Mouse (Mus musculus) hindbrain, embryonic 16.5 days (tissue): Measurements from ENCODE around the gene Gm49661. TPM values are rescaled to one million over a fixed set of nuclear protein-coding genes. Genes with fewer than 3 reads are reported as not detected.
A peak's percentile ranks its signal among the peaks of the same experiment; 100 is the strongest.

Experiments
- ATAC-seq: fragments of 200-750 bp; cut with Nextera tagmentation; 2 replicates; pipeline ENCODE4 v1.8.0; 2017; ENCODE audit warnings: moderate TSS enrichment, moderate library complexity
- H3K27ac ChIP-seq: fragments of 300-500 bp; sonication (generic); 2 replicates; pipeline ENCODE4 v1.5.1; 2014; ENCODE audit warnings: low read depth, mild to moderate bottlenecking, control low read depth, low read length, moderate library complexity
- H3K27me3 ChIP-seq: fragments of 300-500 bp; sonication (generic); replicated peaks from 2 replicates; pipeline ENCODE4 v1.6.1; 2014; ENCODE audit warnings: low read length; ENCODE audit not compliant: control insufficient read depth, insufficient read depth
- H3K36me3 ChIP-seq: fragments of 300-500 bp; sonication (generic); 2 replicates; pipeline ENCODE4 v1.6.1; 2014; ENCODE audit warnings: mild to moderate bottlenecking, low read length, moderate library complexity, mixed read lengths; ENCODE audit not compliant: control insufficient read depth, insufficient read depth
- H3K4me1 ChIP-seq: fragments of 300-500 bp; sonication (generic); 2 replicates; pipeline ENCODE4 v1.6.1; 2014; ENCODE audit warnings: low read depth, low read length; ENCODE audit not compliant: control insufficient read depth, insufficient read depth
- H3K4me2 ChIP-seq: fragments of 300-500 bp; sonication (generic); 2 replicates; pipeline ENCODE4 v1.6.1; 2014; ENCODE audit warnings: mild to moderate bottlenecking, low read length, control low read depth, moderate library complexity
- H3K4me3 ChIP-seq: fragments of 300-500 bp; sonication (generic); 2 replicates; pipeline ENCODE4 v1.5.1; 2014; ENCODE audit warnings: mild to moderate bottlenecking, low read length, control low read depth, moderate library complexity
- H3K9ac ChIP-seq: fragments of 300-500 bp; sonication (generic); 2 replicates; pipeline ENCODE4 v1.6.1; 2014; ENCODE audit warnings: low read depth, mild to moderate bottlenecking, control low read depth, low read length, moderate library complexity
- H3K9me3 ChIP-seq: fragments of 300-500 bp; sonication (generic); 2 replicates; pipeline ENCODE4 v1.6.1; 2014; ENCODE audit warnings: mild to moderate bottlenecking, low read length, moderate library complexity; ENCODE audit not compliant: control insufficient read depth
- WGBS: fragments of 180-500 bp; shearing (Covaris S2); extraction: QIAGEN DNeasy Blood & Tissue Kit; methylation state at CpG from one replicate; pipeline ENCODE4 v1.1.7; 2014; 5-methylcytosine and 5-hydroxymethylcytosine counted together
- polyA plus RNA-seq: library from polyadenylated mRNA; unstranded; fragments of >200 nt; fragmentation: Nextera tagmentation; extraction: Ambion mirVana; gene quantifications from 2 replicates; pipeline ENCODE4 v1.2.1, GENCODE M21; 2015

Gm49661 gene
- polyA plus RNA-seq, 1 experiment from 2014 or later: not detected

DNA sequence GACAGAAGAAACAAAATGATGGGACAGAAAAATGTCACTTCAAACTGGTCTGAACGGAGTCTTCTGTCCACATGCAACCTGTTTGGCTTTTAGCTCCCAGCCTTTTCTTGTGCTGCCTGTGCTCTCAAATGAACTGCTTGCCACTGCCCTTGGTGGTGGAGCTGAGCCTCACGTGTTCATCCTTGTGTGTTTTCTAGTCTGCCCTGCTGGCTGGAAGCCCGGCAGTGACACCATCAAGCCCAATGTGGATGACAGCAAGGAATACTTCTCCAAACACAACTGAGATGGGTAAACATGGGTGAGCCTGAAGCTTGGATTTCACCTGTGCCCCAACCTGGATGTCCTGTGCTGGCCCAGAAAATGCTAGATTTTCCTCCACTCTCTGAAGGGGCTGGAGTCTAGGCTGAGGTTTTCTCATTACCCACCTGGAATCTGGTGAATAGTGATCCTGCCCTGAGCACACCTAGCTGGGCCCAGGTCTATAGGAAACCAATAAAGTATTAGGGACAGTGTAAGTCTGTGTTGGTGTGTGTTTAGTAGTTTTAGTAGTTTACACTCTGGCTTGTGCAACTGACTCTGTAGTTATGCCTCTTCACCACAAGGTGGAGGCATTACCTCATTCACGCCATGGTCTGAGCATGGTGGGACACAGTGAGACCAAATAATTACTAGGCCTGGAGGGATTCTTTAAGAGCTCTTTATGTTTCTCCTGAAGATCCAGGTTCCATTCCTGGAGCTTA lies 4.7 kb upstream of the Gm49661 start:
- Histone ChIP-seq H3K9ac (no peak overlapping the region), H3K4me3 (no peak overlapping the region), H3K9me3 (no peaks in the 10 kb centered on the region), H3K4me2 (no peak overlapping the region), H3K27me3 (peaks cover 5% of the 10 kb centered on the region; the same call in 1 of the 2 replicates), H3K27ac (no peak overlapping the region), H3K36me3 (peaks cover 16% of the 10 kb centered on the region; the same call in 1 of the 2 replicates), H3K4me1 (peaks cover 44% of the 10 kb centered on the region)
- no peak for ATAC-seq
- 65% methylated on average over 4 of the region's 4 CpGs for WGBS

DNA sequence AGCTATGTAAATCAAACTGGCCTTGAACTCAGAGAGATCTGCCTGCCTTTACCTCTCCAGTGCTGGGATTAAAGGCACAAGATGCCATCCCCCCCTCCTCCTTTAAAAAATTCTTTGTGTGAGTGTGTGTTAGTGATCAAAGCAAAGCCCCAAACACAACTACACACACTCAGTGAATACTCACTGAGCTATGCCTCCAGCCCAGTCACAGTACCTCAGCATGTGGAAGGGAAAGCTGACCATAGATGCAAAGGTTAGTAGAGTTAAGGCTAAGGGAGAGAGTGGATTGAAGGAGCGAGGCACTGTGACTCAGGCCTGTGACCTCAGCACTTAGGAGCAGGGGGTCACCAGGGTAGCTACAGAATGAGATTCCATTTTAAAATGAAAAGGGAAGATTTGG lies 3.8 kb upstream of the Gm49661 start:
- Histone ChIP-seq H3K4me1 (peaks cover 46% of the 10 kb centered on the region), H3K9ac (no peak overlapping the region), H3K4me2 (no peak overlapping the region), H3K36me3 (peaks cover 16% of the 10 kb centered on the region; the same call in 1 of the 2 replicates), H3K4me3 (no peak overlapping the region), H3K27ac (no peak overlapping the region), H3K9me3 (no peaks in the 10 kb centered on the region), H3K27me3 (peaks cover 5% of the 10 kb centered on the region; the same call in 1 of the 2 replicates)
- WGBS: 81% methylated on average over 1 of the region's 1 CpGs
- no peak for ATAC-seq

DNA sequence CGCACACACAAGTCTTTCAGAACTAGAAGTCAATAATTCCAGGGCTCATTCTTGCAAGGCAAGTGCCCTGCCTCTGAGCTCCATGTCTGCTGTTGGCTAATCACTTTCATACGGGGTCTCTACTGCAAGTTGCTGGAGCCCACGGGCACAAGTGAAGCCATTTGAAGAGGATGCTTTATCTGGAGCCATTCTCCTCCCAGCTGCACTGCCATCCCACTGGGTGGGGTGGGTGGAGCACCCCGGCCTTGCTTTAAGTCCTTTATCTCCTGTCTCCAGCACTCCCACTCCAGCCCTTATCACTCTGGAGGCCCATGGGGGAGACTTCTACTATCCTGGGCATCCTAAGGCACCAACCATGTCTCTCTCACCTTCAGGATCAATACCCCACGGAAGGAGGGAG lies 1.7 kb upstream of the Gm49661 start:
- 50% methylated on average over 5 of the region's 5 CpGs for WGBS
- Histone ChIP-seq H3K4me3 (peak overlapping the region; percentile 79), H3K27me3 (no peaks in the 10 kb centered on the region), H3K27ac (no peak overlapping the region), H3K36me3 (peaks cover 16% of the 10 kb centered on the region; the same call in 1 of the 2 replicates), H3K4me2 (peak overlapping the region; percentile 95), H3K9ac (peak overlapping the region; percentile 92), H3K4me1 (peaks cover 33% of the 10 kb centered on the region), H3K9me3 (no peaks in the 10 kb centered on the region)
- no peak for ATAC-seq

GRCm38 (mm10) chr8:84970135-84970790 lies 1.0 kb upstream of the Gm49661 start:
- peaks cover 29% of the 10 kb centered on the region for H3K4me1 ChIP-seq

GRCm38 (mm10) chr8:84968650-84969049 lies 583 bp downstream of the Gm49661 start:
- WGBS: 26% methylated on average over 2 of the region's 2 CpGs
- H3K36me3 ChIP-seq: peaks cover 11% of the 10 kb centered on the region; the same call in 1 of the 2 replicates
- H3K27ac ChIP-seq: peak overlapping the region; percentile 56; the same call in 1 of the 2 replicates
- ATAC-seq: no peak
- H3K27me3 ChIP-seq: no peaks in the 10 kb centered on the region
- H3K9me3 ChIP-seq: no peaks in the 10 kb centered on the region
- H3K4me1 ChIP-seq: peaks cover 34% of the 10 kb centered on the region
- H3K4me3 ChIP-seq: peak overlapping the region; percentile 79
- H3K4me2 ChIP-seq: peak overlapping the region; percentile 95
- H3K9ac ChIP-seq: peak overlapping the region; percentile 92

More at GRCm38 (mm10) chr8:84970135-84970790, 1.0 kb upstream of the Gm49661 start:
- peaks cover 16% of the 10 kb centered on the region; the same call in 1 of the 2 replicates for H3K36me3 ChIP-seq
- H3K4me3 ChIP-seq: peak overlapping the region; percentile 79
- ATAC-seq: no peak
- H3K4me2 ChIP-seq: peak overlapping the region; percentile 95
- no peaks in the 10 kb centered on the region for H3K9me3 ChIP-seq
- H3K27me3 ChIP-seq: no peaks in the 10 kb centered on the region
- H3K9ac ChIP-seq: peak overlapping the region; percentile 92
- peak overlapping the region; percentile 92 for H3K27ac ChIP-seq
- 6% methylated on average over 21 of the region's 21 CpGs for WGBS

GRCm38 (mm10) chr8:84967532-84968304 lies 1.5 kb downstream of the Gm49661 start:
- no peaks in the 10 kb centered on the region for H3K27me3 ChIP-seq
- no peaks in the 10 kb centered on the region for H3K9me3 ChIP-seq
- peaks cover 34% of the 10 kb centered on the region for H3K4me1 ChIP-seq
- peaks cover 8% of the 10 kb centered on the region; the same call in 1 of the 2 replicates for H3K36me3 ChIP-seq
- H3K9ac ChIP-seq: no peak overlapping the region; the same call in 1 of the 2 replicates
- WGBS: 91% methylated on average over 13 of the region's 13 CpGs
- H3K4me2 ChIP-seq: no peak overlapping the region
- H3K27ac ChIP-seq: no peak overlapping the region
- ATAC-seq: no peak
- H3K4me3 ChIP-seq: no peak overlapping the region

- no peak for ATAC-seq
- Histone ChIP-seq H3K27ac (peak overlapping the region; percentile 51; the same call in 1 of the 2 replicates), H3K4me3 (no peak overlapping the region; the same call in 1 of the 2 replicates), H3K9ac (no peak overlapping the region; the same call in 1 of the 2 replicates), H3K4me2 (peak overlapping the region; percentile 97), H3K27me3 (no peaks in the 10 kb centered on the region), H3K4me1 (peaks cover 34% of the 10 kb centered on the region), H3K36me3 (peaks cover 4% of the 10 kb centered on the region; the same call in 1 of the 2 replicates), H3K9me3 (no peaks in the 10 kb centered on the region)
- 68% methylated on average over 3 of the region's 3 CpGs for WGBS
Observed at GRCm38 (mm10) chr8:84966603-84967002, 2.6 kb downstream of the Gm49661 start.

- H3K36me3 ChIP-seq: no peaks in the 10 kb centered on the region
- 0% methylated on average over 41 of the region's 41 CpGs for WGBS
- H3K27ac ChIP-seq: peak overlapping the region; percentile 72
- peak; percentile 85 for ATAC-seq
- H3K9ac ChIP-seq: peak overlapping the region; percentile 76
- peak overlapping the region; percentile 69 for H3K4me3 ChIP-seq
- H3K27me3 ChIP-seq: no peaks in the 10 kb centered on the region
- no peaks in the 10 kb centered on the region for H3K9me3 ChIP-seq
- H3K4me1 ChIP-seq: peaks cover 27% of the 10 kb centered on the region
- H3K4me2 ChIP-seq: peak overlapping the region; percentile 97
Observed at GRCm38 (mm10) chr8:84965731-84966291, 3.4 kb downstream of the Gm49661 start.
